Mouse (Mus musculus): ENCODE results near the gene Arpc3. TPM values are rescaled to one million over a fixed set of nuclear protein-coding genes. Genes with fewer than 3 reads are reported as not detected.

Gene Arpc3
- polyA plus RNA-seq, 1 experiment from 2014 or later: 164 TPM

DNA sequence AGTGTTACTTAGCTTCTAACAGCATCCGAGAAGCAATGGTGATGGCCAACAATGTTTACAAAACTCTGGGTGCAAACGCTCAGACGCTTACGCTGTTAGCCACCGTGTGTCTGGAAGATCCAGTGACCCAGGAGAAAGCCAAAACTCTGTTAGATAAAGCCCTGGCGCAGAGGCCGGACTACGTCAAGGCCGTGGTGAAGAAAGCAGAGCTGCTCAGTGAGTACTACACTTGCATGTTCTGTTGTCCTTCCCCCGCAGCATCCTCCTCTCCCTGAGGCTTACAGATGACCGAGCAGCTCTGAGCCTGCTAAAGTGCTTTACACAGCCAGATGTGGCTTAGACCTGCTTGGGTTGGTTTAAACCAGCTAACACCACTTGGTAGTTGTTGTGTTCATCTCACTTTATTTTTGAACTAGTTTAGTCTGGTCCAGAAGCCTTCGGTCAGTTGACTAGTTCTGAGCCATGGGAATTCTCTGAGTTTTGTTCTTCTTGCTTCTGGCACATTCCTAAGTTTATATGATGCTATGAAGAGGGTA, 48.5 kb downstream of the Arpc3 start:
- no peak for ATAC-seq (ENCODE audit: insufficient read depth, low FRiP score)
- Histone ChIP-seq H3K9ac (ENCODE audit: low read length) (no peak overlapping the region), H3K4me1 (ENCODE audit: control insufficient read depth, insufficient read depth, low read length) (no peaks in the 10 kb centered on the region), H3K27me3 (ENCODE audit: control insufficient read depth, insufficient read depth, low read length) (no peaks in the 10 kb centered on the region), H3K9me3 (replicated peaks; ENCODE audit: control insufficient read depth, low read length) (no peaks in the 10 kb centered on the region), H3K4me2 (ENCODE audit: low read depth, low read length) (no peak overlapping the region), H3K36me3 (ENCODE audit: control insufficient read depth, insufficient read depth, low read length) (peaks cover 71% of the 10 kb centered on the region), H3K27ac (ENCODE audit: low read length) (no peak overlapping the region), H3K4me3 (replicated peaks; ENCODE audit: low read length) (no peak overlapping the region)
- 86% methylated on average over 12 of the region's 12 CpGs for WGBS

DNA sequence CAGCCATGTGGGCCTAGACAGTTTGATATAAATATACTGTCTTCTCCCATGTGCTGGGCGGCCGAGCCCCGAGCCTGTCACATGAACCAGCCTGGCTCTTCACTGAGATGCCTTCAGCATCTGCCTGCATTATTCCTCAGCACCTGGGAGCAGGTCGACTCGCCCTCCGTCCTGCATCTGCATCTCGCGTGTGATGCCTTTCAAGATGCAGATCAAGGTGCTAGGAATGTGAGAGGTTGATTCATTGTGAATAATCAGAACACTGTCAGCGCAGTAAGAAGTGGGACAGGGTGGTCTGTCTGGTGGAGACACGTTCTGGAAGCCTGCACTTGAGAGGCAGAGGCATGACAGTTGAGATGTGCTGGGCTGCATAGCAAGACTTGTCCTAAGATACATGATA, 52.8 kb downstream of the Arpc3 start:
- H3K9me3 ChIP-seq (replicated peaks; ENCODE audit: control insufficient read depth, low read length): no peaks in the 10 kb centered on the region
- WGBS: 92% methylated on average over 10 of the region's 10 CpGs
- no peaks in the 10 kb centered on the region for H3K4me1 ChIP-seq (ENCODE audit: control insufficient read depth, insufficient read depth, low read length)
- H3K27ac ChIP-seq (ENCODE audit: low read length): no peak overlapping the region
- no peak overlapping the region for H3K4me3 ChIP-seq (replicated peaks; ENCODE audit: low read length)
- H3K9ac ChIP-seq (ENCODE audit: low read length): no peak overlapping the region
- H3K36me3 ChIP-seq (ENCODE audit: control insufficient read depth, insufficient read depth, low read length): peaks cover 52% of the 10 kb centered on the region
- ATAC-seq (ENCODE audit: insufficient read depth, low FRiP score): no peak
- no peak overlapping the region for H3K4me2 ChIP-seq (ENCODE audit: low read depth, low read length)
- H3K27me3 ChIP-seq (ENCODE audit: control insufficient read depth, insufficient read depth, low read length): no peaks in the 10 kb centered on the region

DNA sequence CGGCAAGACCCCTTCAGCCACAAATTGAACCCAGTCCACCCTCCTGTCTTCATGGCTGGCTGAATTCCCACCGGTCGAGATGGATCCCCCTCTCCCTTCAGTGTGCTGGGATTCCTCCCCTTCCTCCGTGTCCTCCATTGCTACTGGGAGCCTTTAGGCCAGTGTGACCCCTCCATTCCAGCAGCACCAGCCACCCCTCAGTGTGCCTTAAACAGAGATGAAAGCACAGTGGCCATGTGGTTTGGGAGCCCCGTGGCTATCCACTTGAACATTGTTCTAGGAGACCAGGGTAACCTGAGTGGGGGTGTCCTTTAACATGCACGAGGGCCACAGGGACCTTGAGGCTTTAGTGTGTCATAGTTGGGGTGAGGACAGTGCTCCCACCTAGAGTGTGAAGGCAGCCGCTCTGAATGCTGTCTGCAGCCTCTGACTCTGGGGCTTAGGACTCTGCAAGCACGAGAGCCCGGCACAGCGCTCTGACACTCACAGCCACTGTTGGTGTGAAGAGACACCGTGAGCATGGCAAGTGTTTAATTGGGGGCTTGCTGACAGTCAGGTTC, 53.5 kb downstream of the Arpc3 start:
- H3K27ac ChIP-seq (ENCODE audit: low read length): no peak overlapping the region
- ATAC-seq (ENCODE audit: insufficient read depth, low FRiP score): no peak
- H3K4me1 ChIP-seq (ENCODE audit: control insufficient read depth, insufficient read depth, low read length): no peaks in the 10 kb centered on the region
- no peak overlapping the region for H3K4me2 ChIP-seq (ENCODE audit: low read depth, low read length)
- H3K4me3 ChIP-seq (replicated peaks; ENCODE audit: low read length): no peak overlapping the region
- H3K9me3 ChIP-seq (replicated peaks; ENCODE audit: control insufficient read depth, low read length): no peaks in the 10 kb centered on the region
- WGBS: 89% methylated on average over 11 of the region's 11 CpGs
- H3K9ac ChIP-seq (ENCODE audit: low read length): no peak overlapping the region
- H3K36me3 ChIP-seq (ENCODE audit: control insufficient read depth, insufficient read depth, low read length): peaks cover 50% of the 10 kb centered on the region
- no peaks in the 10 kb centered on the region for H3K27me3 ChIP-seq (ENCODE audit: control insufficient read depth, insufficient read depth, low read length)

DNA sequence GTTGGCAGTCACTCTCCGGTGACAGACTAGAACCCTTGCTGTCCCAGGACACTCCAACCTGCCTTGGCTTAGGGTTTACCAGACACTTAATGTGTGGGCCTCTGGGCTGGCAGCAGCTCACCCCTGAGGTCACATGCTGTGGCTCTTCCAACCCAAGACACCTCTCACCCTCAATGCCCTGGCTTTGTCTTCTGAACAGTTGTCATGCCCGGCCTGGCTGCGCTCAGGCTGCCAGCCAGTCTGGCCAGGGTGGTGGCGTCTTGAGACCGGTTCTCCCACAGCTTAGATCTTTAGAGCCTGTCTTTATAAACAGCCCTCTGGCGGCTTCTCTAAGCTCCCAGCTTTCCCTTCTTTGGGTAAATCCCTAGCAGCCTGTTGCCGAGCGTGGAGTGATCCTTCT, 56.2 kb downstream of the Arpc3 start:
- Histone ChIP-seq H3K9me3 (replicated peaks; ENCODE audit: control insufficient read depth, low read length) (no peaks in the 10 kb centered on the region), H3K4me2 (ENCODE audit: low read depth, low read length) (no peak overlapping the region), H3K36me3 (ENCODE audit: control insufficient read depth, insufficient read depth, low read length) (peaks cover 32% of the 10 kb centered on the region), H3K27ac (ENCODE audit: low read length) (peak overlapping the region; percentile 57; the same call in 1 of the 2 replicates), H3K4me1 (ENCODE audit: control insufficient read depth, insufficient read depth, low read length) (no peaks in the 10 kb centered on the region), H3K27me3 (ENCODE audit: control insufficient read depth, insufficient read depth, low read length) (no peaks in the 10 kb centered on the region), H3K9ac (ENCODE audit: low read length) (no peak overlapping the region), H3K4me3 (replicated peaks; ENCODE audit: low read length) (no peak overlapping the region)
- WGBS: 70% methylated on average over 8 of the region's 8 CpGs
- no peak for ATAC-seq (ENCODE audit: insufficient read depth, low FRiP score)

DNA sequence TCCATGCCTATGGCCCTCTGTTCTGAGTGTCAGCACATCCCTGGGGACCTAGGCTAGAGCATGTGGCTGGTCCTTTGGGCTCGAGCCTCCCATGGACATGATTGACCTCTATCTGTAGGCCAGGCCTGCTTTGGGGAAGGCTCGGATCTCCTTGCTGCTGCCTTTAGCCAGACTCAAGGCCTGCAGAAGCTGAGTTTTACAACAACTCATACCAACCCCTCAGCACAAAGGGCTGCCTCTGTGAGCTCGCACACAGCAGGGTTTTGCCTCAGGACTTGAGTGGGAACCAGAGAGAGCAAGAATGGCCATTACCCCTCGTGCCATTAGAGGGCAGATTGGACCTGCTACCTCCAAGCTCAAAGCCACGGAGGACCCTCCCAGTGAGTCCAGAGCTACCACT, 57.2 kb downstream of the Arpc3 start:
- WGBS: 88% methylated on average over 5 of the region's 5 CpGs
- no peak overlapping the region for H3K4me2 ChIP-seq (ENCODE audit: low read depth, low read length)
- H3K27me3 ChIP-seq (ENCODE audit: control insufficient read depth, insufficient read depth, low read length): no peaks in the 10 kb centered on the region
- H3K27ac ChIP-seq (ENCODE audit: low read length): no peak overlapping the region
- ATAC-seq (ENCODE audit: insufficient read depth, low FRiP score): no peak
- H3K4me3 ChIP-seq (replicated peaks; ENCODE audit: low read length): no peak overlapping the region
- peaks cover 25% of the 10 kb centered on the region for H3K36me3 ChIP-seq (ENCODE audit: control insufficient read depth, insufficient read depth, low read length)
- H3K4me1 ChIP-seq (ENCODE audit: control insufficient read depth, insufficient read depth, low read length): no peaks in the 10 kb centered on the region
- H3K9ac ChIP-seq (ENCODE audit: low read length): no peak overlapping the region
- H3K9me3 ChIP-seq (replicated peaks; ENCODE audit: control insufficient read depth, low read length): no peaks in the 10 kb centered on the region

DNA sequence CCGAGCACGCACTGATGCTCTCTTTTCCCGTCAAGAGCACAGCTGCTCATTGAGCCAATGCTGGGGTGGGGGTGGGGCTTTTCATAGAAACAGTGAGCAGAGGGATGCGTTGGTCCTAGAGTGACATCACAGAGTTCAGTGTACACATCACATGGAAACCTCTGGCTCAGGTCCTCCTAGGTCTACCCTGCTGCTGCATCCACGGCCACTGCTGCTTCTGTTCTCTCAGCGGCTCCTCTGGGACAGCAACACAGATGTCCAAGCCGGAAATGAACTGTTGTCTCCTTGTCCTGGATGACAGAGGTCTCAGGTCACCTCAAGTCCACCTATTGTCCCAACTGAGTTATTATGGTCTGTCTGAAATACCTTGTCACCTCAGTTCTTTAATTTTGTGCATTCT, 58.3 kb downstream of the Arpc3 start:
- Histone ChIP-seq H3K4me2 (ENCODE audit: low read depth, low read length) (no peak overlapping the region), H3K27me3 (ENCODE audit: control insufficient read depth, insufficient read depth, low read length) (no peaks in the 10 kb centered on the region), H3K4me3 (replicated peaks; ENCODE audit: low read length) (no peak overlapping the region), H3K27ac (ENCODE audit: low read length) (no peak overlapping the region), H3K36me3 (ENCODE audit: control insufficient read depth, insufficient read depth, low read length) (0 out of 2 replicates have a peak, but pooled peaks cover 24% of the 10 kb centered on the region), H3K9me3 (replicated peaks; ENCODE audit: control insufficient read depth, low read length) (no peaks in the 10 kb centered on the region), H3K4me1 (ENCODE audit: control insufficient read depth, insufficient read depth, low read length) (no peaks in the 10 kb centered on the region), H3K9ac (ENCODE audit: low read length) (no peak overlapping the region)
- WGBS: 77% methylated on average over 7 of the region's 7 CpGs
- no peak for ATAC-seq (ENCODE audit: insufficient read depth, low FRiP score)

DNA sequence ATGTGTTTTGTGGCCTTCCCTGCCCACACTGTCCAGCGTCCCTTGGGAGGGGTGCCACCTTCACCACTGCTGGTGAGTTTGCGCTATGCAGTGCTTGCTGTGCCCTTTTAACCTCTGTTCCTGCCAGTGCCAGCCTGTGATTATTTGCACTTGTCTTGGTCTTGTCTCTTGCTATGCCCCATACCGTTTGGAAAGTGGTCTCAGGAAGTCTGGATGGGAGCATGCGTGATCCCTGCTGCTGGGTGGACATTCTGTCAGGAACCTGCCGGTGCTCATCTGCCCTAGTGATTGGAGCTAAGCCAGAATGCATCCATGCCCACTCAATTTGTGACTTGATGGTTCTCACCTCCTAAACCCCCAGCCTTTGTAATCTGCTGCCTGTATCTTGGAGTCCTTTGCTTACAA, 59.2 kb downstream of the Arpc3 start:
- no peaks in the 10 kb centered on the region for H3K4me1 ChIP-seq (ENCODE audit: control insufficient read depth, insufficient read depth, low read length)
- H3K4me2 ChIP-seq (ENCODE audit: low read depth, low read length): no peak overlapping the region
- no peak overlapping the region for H3K9ac ChIP-seq (ENCODE audit: low read length)
- H3K36me3 ChIP-seq (ENCODE audit: control insufficient read depth, insufficient read depth, low read length): peaks cover 28% of the 10 kb centered on the region
- H3K27me3 ChIP-seq (ENCODE audit: control insufficient read depth, insufficient read depth, low read length): no peaks in the 10 kb centered on the region
- 53% methylated on average over 5 of the region's 5 CpGs for WGBS
- no peak overlapping the region for H3K4me3 ChIP-seq (replicated peaks; ENCODE audit: low read length)
- no peak overlapping the region for H3K27ac ChIP-seq (ENCODE audit: low read length)
- no peaks in the 10 kb centered on the region for H3K9me3 ChIP-seq (replicated peaks; ENCODE audit: control insufficient read depth, low read length)
- no peak for ATAC-seq (ENCODE audit: insufficient read depth, low FRiP score)

DNA sequence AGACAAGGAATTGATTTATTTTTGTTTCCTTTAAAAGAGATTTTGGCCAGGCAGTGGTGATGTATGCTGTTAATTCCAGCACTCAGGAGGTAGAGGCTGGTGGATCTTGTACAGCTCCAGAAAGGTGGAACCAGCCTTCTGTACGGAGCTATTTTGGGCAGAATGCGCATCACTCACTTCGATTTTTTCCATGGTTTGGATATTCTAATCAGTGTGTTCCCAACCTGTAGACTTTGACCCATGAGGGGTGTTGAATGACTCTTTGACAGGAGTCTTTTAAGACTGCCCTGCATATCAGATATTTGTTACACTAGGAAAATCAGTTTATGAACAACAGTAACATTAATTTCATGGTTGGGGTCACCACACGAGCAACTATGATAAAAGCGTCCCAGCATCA, 59.6 kb downstream of the Arpc3 start:
- Histone ChIP-seq H3K27me3 (ENCODE audit: control insufficient read depth, insufficient read depth, low read length) (no peaks in the 10 kb centered on the region), H3K4me2 (ENCODE audit: low read depth, low read length) (no peak overlapping the region), H3K9ac (ENCODE audit: low read length) (no peak overlapping the region), H3K9me3 (replicated peaks; ENCODE audit: control insufficient read depth, low read length) (no peaks in the 10 kb centered on the region), H3K36me3 (ENCODE audit: control insufficient read depth, insufficient read depth, low read length) (peaks cover 26% of the 10 kb centered on the region), H3K4me1 (ENCODE audit: control insufficient read depth, insufficient read depth, low read length) (no peaks in the 10 kb centered on the region), H3K4me3 (replicated peaks; ENCODE audit: low read length) (no peak overlapping the region), H3K27ac (ENCODE audit: low read length) (no peak overlapping the region)
- ATAC-seq (ENCODE audit: insufficient read depth, low FRiP score): no peak
- 83% methylated on average over 5 of the region's 5 CpGs for WGBS

DNA sequence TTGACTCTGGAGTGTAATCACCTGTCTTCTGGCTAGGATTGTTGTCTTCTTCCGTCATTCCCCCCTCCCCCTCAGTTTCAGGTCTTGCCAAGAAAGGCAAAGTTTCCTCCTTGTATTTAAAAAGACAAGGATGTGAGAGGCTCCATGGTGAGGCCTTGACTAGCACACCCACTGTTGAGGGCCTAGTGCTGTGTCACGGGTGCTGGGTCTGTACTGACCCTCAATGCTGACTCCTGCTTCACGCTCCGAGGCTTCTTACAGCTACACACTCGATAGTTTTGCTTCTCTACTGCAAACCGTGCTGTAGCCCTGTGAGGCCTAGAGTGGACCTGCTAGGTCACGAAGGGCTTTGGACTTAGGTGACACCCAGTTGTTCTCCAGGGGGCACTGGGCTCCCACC, 60.5 kb downstream of the Arpc3 start:
- H3K4me2 ChIP-seq (ENCODE audit: low read depth, low read length): no peak overlapping the region
- no peak overlapping the region for H3K9ac ChIP-seq (ENCODE audit: low read length)
- no peaks in the 10 kb centered on the region for H3K9me3 ChIP-seq (replicated peaks; ENCODE audit: control insufficient read depth, low read length)
- H3K27me3 ChIP-seq (ENCODE audit: control insufficient read depth, insufficient read depth, low read length): no peaks in the 10 kb centered on the region
- no peak overlapping the region for H3K4me3 ChIP-seq (replicated peaks; ENCODE audit: low read length)
- 70% methylated on average over 7 of the region's 7 CpGs for WGBS
- H3K36me3 ChIP-seq (ENCODE audit: control insufficient read depth, insufficient read depth, low read length): peaks cover 24% of the 10 kb centered on the region
- H3K4me1 ChIP-seq (ENCODE audit: control insufficient read depth, insufficient read depth, low read length): no peaks in the 10 kb centered on the region
- H3K27ac ChIP-seq (ENCODE audit: low read length): no peak overlapping the region
- ATAC-seq (ENCODE audit: insufficient read depth, low FRiP score): no peak

Measured in stomach, embryonic 16.5 days (tissue).